Mouse (Mus musculus): ENCODE measurements around the gene Arhgap15.

GRCm38 (mm10) chr2:44336720-44337354 lies 588.2 kb downstream of the Arhgap15 start:
- no peak for TF ChIP-seq MAFK (IDR thresholded peaks at IDR 0.05; ENCODE audit: insufficient read depth, low read depth, low read length)
- TF ChIP-seq HCFC1 (IDR thresholded peaks at IDR 0.05; ENCODE audit: borderline replicate concordance, insufficient read depth, low read length), result no peak
